Mouse (Mus musculus): Measurements from ENCODE around the gene Cntf.

DNA sequence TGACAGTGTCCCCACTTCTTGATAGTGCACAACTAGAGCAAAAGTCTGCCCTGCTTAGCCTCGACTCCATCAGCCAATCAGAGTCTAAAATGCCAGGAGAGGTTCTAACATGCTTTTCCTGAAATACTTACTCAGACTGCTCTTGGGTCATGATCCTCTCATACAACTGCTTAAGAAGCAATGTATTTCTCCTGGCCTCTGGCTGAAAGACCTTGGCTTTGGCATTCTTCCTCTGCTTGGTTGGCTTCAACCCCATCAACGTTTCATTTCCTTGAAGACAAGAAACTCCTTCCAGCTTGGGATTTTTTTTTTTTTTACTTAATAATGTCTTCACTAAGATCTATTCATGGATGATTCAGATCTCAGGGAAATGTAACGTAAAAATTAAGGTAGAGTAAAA is 9.1 kb downstream of the Cntf start:
- TF ChIP-seq CTCF (IDR thresholded peaks at IDR 0.05; ENCODE audit: borderline replicate concordance, control insufficient read depth, extremely low read depth, insufficient read depth, low read length, poor library complexity) (no peak), POLR2A (IDR thresholded peaks at IDR 0.05; ENCODE audit: control insufficient read depth, extremely low read depth, insufficient read depth, low read length, poor library complexity) (no peak)

Data from thymus, adult 2 months (tissue).